Mouse (Mus musculus) thymus, postnatal 10 days (tissue): ENCODE measurements around the gene Slc26a9.
"Not testable (repeated sequence)": the region's sequence is repeated elsewhere in the genome, so short reads cannot be mapped to it uniquely, and the experiment has no call there.

Experiments
- DNase-seq, 2 experiments: peaks; one replicate each; pipeline ENCODE4 v3.0.0; 2021; ENCODE audit warnings: low spot score in 2 of 2

The Slc26a9 gene

DNA sequence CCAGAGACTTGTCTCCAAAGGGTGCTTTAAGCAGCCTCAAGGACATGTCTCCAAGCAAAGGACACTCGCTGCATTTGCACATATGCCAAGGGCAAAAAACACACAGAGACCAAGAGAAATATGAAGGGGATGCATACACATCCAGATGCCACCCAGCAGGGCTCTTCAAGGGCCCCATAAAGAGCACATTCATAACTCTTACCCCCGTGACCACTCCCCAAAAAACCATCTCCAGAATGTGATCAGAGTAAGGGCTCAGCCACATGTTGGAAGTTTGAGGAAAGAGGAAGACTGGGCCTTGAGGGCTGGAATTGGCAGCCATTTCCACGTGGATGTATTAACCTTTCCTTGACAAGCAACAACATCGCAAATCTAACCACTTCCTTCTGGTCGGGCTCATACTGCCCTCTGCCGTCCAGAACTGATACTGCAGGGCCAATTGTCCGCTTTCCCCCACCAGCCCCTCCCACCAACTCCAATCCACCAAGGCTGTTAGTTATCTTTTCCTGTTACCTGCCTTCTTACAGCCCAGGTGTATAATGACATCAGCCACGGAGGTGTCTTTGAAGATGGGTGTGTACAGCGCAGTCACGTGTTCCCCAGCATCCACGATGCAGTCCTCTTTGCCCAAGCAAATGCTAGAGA, 21.7 kb downstream of the Slc26a9 start:
- peak; percentile 59 to 84 for DNase-seq

DNA sequence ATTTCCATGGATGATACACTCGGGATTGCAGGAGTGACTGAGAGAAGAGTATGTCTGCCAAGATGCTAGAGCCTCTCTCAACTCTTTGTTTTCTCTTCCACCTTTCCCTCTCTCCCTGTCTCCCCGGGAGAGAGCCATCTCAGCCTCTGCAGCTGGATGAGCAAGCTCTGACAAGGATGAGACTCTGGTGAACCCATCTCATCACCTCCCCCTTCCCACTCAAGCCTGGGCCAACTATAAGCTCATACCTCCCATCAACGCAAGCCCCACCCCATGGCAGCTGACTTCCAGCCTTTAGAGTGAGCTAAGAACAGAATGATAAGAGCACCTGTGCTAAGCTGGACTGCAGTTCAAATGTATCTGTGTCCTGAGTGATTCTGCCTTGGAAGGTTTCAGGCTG, 25.5 kb downstream of the Slc26a9 start:
- DNase-seq = no peak

DNA sequence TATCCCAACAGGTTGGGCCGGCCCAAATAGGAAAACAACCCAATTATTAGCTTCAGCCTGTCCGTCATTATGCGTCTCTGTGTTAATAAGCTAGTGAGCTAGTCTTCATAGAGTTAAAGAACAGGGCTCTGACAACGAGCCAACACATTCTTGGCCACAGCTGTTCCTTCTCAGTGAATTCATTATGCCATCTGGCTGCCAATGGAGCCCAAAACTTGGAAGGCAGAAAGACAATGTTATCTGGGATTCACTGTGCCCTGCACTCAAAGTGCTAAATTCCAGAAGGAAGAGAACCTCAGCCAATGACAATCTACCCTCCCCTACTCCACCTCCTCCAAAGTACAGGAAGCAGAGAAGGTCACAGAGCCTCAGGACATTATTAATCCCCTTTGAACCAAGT, 26.8 kb downstream of the Slc26a9 start:
- no peak for DNase-seq

DNA sequence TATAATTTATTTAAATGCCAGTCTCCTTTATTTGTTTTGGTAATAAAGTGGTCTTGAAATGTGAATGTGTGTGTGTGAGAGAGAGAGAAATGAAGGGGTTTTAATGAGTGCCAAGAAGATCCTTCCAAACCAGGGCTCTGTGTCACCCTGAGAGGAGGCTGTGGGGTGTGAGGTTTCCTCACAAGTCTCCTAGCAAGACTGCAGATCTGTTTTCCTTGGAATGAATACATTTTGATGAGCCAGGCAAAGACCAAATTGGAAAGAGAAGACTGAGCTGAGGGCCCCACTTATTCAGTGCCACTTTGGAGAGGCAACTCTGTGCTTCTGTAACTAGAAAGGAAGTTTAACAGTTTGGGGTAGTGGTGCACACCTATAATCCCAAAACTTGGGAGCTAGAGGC, 27.6 kb downstream of the Slc26a9 start:
- DNase-seq = no peak

DNA sequence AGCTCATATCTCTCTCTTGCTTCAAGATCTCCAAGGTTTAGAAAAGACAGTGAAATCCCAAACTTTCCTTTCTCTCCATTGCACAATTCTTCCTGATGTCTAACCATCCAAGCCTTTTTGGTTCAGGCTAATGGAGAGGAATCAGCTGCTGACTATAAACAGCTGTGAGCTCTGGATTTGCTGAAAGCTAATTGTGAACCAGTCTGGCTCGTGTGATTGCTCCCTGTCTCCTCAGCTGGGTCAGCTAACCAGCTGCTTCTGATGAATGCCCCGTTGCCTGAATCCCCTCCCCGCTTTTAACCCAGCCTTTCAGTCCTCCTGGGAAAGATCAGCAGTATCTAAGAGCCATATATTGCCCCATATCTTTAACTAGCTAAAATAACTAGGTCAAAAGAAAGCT, 50.8 kb downstream of the Slc26a9 start:
- no peak for DNase-seq

DNA sequence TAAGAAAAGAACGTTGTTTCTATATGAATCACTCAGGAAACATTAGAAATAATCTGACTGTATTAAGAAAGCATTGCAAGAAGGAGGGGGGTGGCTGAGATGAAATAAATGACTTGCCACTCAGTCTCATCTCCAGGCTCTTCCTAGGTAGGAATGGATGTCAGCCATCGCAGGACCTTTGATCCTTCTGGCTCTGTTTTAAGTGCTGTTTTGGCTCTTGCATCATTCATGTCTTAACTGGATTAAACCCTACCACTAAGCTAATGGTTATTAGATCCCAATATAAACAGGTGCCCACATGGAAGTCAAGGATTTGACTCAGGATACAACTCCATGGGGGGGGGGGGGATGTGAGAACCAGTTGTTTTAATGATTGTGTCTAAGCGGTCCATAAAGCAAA, 51.3 kb downstream of the Slc26a9 start:
- DNase-seq = no peak

DNA sequence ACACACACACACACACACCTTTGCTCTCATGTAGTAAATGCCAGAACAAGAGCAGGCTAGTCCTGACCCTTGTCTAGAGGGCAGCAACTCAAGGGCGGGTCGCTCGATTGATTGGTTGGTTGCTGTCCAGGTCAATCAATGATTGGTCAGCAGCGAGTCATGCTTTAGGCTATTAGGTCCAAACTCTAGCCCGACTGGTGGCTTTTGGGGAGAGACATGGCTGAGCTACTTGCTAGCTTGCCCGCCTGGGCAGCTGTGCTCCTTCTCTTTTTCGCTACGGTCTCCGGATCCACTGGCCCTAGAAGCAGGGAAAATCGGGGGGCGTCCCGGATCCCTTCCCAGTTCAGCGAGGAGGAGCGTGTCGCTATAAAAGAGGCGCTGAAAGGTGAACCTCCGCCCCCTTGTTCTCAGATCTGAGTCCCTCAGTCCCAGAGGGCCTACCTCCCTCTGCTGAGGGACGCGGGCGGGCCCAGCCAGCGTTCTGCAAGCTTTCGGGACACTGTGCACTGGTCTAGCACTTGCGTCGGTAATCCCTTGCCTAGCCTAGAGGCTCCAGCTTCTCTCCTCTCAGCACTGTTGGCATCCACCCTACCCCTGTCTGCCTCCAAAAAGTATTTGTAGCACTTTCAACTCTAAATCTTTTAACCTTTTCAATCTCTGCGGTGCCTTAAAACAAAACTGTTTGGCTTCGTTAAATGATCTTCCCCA, 53.5 kb downstream of the Slc26a9 start, which contains the start of gene Pm20d1:
Gene Pm20d1, plus strand, starts transcription at position 180 of the 708 bp plus-strand sequence.
- no peak for DNase-seq

DNA sequence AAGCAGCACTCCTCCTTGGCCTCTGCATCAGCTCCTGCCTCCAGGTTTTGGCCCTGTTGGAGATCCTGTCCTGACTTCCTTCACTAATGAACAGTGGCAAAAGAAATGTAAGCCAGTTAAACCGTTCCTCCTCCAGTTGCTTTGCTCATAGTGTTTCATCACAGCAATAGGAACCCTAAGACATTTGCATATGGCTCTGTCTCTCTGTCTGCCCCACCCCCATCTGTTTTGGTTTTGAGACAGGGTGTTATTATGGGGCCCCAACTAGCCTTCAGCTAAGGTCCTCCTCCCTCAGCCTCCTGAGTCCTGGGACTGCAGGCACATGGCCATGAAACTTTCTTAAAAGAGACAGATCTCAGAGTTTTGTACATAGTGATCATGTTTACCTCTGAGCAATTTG, 56.2 kb downstream of the Slc26a9 start:
- peak in 1 of 2 experiments; percentile 0 for DNase-seq

DNA sequence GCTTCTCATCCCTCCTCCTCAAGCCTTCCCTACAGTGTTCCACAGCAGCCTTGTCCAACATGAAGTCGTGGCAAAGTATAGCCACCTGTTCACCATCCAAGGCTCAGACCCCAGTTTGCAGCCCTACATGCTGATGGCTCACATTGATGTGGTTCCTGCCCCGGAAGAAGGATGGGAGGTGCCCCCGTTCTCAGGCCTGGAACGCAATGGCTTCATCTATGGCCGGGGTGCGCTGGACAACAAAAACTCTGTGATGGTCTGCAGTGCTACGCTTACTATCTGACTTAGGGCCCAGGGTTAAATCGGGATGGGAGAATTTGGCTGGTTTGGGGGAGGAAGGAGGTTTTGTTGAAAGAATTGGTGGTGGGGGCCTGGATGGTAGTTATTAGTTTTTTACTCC, 57.2 kb downstream of the Slc26a9 start:
- DNase-seq = peak in 1 of 2 experiments; percentile 2

DNA sequence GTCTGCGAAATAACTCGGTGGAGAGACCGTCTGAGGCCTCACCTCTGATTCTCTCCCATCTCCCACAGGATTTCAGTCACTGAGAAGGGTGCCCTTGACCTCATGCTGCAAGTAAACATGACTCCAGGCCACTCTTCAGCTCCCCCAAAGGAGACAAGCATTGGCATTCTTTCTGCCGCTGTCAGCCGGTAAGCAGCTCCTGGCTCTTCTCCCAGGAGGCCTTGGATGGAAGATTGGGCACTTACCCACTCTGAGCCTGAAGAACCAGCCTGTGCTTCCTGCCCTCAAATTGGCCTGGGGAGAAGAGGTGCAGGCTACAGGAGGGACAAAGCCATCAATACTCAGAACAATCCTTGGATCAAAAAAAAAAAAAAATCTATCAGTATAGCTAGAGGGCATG, 58.8 kb downstream of the Slc26a9 start:
- peak in 1 of 2 experiments; percentile 1 for DNase-seq

DNA sequence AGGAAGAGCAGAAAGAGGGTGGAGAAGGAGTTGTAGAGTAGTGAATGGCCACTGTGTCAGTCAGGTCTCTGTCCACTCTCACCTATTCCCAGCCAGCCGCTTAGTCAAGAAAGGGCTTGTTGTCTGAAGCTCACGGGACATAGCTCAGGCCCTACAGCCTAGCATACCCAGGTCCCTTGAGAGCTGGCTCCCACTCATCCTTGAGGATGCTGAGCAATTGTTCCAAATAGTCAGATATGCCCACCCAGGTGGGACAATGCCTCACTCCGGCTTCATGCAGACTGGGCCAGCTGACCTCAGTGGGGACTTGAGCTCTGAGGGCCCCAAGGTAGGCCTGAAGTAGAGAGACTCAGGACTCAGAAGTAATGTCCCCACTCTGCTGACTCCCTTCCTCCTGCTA, 60.3 kb downstream of the Slc26a9 start:
- peak in 1 of 2 experiments; percentile 1 for DNase-seq

DNA sequence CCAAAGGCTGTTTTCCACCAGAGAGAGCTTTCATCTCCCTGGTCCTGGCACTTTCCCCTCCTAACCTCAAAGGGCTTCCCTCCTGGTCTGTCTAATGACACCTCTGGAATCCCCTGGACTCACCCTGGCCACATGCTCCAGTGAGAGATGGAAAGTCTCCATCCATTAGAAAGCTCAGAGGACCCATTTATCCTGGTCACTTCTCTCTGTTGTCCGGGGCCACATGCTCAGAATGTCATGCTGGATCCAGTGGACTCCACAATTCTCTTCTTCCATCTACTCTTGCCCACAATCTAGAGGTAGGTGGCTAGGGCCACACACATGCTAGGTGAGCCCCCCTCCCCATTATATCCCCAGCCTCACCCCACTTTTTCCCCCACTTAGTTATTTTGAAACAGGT, 65.2 kb downstream of the Slc26a9 start:
- no peak for DNase-seq

DNA sequence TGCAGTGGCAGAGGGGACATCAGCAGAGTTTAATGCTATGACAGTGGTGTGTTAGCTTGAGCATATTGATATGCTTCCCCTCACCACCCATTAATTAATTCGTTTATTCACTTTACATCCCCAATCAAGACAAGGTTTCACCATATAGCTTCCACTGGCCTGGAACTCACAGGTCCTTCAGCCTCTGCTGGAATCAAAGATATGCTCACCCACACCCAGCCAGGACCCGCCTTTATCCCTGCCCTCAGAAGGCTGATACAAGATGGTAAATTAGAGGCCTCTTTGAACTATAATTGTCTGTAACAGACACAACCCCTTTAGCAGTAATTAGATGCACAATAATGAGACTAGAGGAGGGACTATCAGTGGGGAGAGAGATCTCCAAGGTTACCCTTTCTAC, 65.8 kb downstream of the Slc26a9 start:
- no peak for DNase-seq

DNA sequence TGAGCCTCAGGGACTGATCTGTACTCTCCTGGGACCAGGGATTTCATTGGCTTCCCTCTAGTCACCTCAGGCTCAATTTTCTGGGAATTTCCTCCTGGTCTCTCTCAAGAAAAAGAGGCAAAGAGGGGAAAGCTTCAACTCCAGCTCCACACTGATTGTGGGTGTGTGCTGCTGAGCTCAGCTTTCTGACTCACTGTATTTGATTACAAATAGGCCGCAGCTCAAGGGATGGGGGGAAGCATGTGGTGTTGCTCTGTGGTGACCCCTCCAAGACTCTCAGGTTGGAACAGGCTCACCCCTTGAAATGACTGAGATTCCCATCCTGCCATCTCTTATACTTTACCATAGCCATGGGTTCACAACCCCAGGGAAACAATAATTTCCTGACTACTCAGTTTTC, 67.6 kb downstream of the Slc26a9 start:
- no peak for DNase-seq

DNA sequence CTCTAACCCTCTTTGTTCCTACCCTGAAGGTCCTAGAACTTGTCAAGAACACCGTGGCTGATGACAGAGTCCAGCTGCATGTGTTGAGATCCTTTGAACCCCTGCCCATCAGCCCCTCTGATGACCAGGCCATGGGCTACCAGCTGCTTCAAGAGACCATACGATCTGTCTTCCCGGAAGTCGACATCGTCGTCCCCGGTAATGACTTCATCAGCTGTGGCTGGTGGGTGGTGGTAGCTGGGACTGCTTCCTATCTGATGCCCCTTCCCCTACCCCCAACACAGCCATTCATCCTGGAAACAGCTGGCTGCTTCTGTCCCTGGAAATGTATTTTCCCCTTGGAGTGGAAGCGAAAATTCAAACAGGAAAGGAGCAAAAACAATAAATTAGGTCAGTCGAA, 68.2 kb downstream of the Slc26a9 start:
- no peak for DNase-seq

DNA sequence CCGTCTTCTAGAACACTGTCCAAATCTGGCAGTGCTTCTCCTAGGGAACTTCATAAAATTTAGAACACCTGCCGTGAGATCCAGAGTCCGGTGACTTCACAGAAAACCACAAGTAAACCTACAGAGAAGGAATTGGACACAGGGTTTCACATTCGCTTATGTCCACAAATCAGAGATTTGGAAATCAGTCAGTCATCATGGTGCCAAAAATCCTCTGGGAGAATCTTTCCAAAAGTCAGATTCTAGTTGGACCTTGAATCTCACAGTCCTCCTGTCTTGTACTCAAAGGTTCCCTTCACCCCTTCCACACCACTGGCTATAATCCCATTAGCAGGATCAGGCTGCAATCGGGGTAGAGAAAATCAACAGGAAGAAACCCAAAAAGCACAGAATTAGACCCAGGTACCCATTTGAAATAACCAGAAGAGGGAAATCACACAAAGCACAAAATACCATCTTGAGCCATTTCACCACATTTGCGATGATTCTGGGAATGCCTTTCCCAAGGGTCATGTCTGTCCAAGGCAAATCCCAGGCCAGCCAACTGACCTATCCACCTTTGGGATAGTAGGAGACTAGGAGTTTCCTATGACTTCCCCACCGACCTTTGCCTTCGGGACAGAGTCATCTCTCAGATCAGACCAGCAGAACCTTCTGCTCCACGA, 68.9 kb downstream of the Slc26a9 start:
- no peak for DNase-seq

DNA sequence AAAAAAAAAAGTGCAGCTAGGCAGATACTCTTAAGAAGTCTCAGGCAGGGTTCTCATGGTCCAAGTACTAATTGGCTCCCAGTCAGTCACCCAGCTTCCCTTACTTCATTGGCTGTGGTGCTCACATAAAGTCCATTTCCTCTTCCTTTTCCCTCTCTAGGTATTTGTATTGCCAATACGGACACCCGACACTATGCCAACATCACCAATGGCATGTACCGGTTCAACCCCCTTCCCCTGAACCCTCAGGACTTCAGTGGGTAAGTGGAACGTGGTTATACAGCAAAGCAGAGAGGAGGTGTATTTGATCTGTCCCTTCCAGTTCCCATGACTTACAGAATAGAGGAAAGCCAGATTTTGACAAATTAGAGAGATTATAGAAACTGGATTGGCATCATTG, 69.9 kb downstream of the Slc26a9 start:
- no peak for DNase-seq

DNA sequence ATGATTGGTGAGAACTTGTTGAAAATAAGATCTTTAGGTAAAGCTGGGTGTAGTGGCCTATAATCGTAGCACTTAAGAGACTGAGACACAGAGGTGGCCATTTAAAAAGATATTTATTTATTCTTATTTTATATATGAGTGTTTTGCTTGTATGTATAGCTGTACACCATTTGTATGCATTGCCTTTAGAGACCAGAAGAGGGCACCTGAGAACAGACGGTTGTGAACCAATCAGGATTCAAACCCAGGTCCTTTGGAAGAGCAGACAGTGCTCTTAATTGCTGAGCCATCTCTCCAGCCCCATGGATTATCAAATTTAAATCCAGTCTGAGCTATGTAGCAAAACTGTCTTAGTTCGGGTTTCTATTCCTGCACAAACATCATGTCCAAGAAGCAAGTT, 70.4 kb downstream of the Slc26a9 start:
- DNase-seq = no peak

DNA sequence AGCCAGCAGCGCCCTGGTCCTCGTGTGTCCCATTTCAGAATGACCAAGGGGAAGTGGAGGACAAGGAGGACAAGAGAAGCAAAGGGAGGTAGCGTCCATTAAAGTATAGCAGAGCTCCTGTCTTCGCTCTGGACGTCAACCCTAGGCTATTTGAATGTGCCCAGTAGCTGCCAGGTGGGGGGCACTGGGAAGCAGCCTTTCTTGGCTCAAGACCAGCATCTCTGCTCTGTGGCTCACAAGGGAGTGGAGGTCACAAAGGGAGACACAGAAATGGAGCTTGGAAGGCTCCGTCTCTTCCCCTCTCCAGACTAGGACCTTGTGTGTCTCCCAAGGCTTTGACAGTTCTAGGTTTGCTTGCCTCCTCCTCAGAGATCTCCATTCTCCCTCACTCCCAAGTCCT, 73.1 kb downstream of the Slc26a9 start:
- no peak for DNase-seq

DNA sequence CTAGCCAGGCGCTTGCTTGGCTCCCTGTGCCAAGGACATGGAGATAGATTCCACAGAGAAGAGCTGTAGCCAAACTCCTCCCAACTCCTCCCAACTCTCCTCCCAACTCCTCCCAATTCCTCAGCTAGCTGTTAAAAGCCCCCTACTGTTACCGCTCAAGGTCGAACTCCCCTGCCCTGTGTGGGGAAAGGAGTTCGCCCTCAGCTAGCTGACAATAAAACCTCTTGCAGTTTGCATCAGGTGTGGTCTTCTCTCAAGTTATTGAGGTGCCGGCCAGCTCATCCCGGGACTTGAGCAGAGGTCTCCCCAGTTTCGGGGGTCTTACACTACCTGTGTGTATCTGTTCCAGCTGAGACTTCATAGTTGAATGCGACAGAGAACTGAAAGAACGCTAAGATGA, 76.5 kb downstream of the Slc26a9 start:
- DNase-seq = not testable (repeated sequence)

DNA sequence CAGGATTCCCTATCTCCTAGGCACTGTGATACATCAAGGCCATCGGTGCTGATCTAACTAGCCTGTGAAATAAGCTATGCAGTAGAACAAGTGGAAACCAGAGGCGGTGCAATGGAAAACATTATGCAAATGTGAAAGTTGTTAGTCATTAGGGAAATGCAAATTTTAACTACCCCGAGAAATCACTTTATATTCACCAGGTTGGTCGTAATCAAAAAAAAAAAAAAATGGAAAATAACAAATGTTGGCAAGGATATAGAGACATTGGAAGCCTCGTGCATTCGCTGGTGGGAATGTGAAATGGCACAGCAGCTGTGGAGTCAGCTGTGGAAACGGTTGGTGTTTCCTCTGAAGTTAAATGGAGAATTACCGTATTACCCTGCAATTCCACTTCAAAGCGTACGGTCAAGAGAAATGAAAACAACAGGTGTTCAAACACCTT, 77.1 kb downstream of the Slc26a9 start:
- peak in 1 of 2 experiments; percentile 10 for DNase-seq
